Mouse (Mus musculus) MEL (cell line): ENCODE measurements around the gene Atxn7l1. TPM values are rescaled to one million over a fixed set of nuclear protein-coding genes. Genes with fewer than 3 reads are reported as not detected.
A peak's percentile ranks its signal among the peaks of the same experiment; 100 is the strongest.

Source experiments
- DNase-seq: peaks from one replicate; pipeline ENCODE4 v3.0.0; 2011; ENCODE audit warnings: low read depth, low spot score
- H3K27ac ChIP-seq: 2 replicates; pipeline ENCODE4 v1.5.1; 2012; ENCODE audit warnings: low read depth, mild to moderate bottlenecking, control low read depth, low read length, moderate library complexity; ENCODE audit not compliant: control insufficient read depth
- H3K27me3 ChIP-seq, 2 experiments: fragments of 150-350 bp in 1 of 2; sonication (generic) in 1 of 2; 2 replicates each; pipeline ENCODE4 v1.6.1; 2012; ENCODE audit warnings: low read length in 2 of 2, mild to moderate bottlenecking in 2 of 2, improper control_type of control experiment in 1 of 2, moderate library complexity in 1 of 2; ENCODE audit not compliant: insufficient read depth in 2 of 2, control insufficient read depth in 1 of 2
- H3K36me3 ChIP-seq, 2 experiments: 2 replicates each; pipeline ENCODE4 v1.6.1; 2012 to 2014; ENCODE audit warnings: low read length in 2 of 2, improper control_type of control experiment in 1 of 2, inconsistent platforms in 1 of 2, mild to moderate bottlenecking in 1 of 2; ENCODE audit not compliant: insufficient read depth in 2 of 2, control insufficient read depth in 1 of 2
- H3K4me1 ChIP-seq, 2 experiments: fragments of 150-350 bp in 1 of 2; sonication (generic) in 1 of 2; 2 replicates each; pipeline ENCODE4 v1.6.1; 2012; ENCODE audit warnings: low read length in 2 of 2, improper control_type of control experiment in 1 of 2, mild to moderate bottlenecking in 1 of 2; ENCODE audit not compliant: insufficient read depth in 2 of 2, control insufficient read depth in 1 of 2
- H3K4me3 ChIP-seq, 2 experiments: fragments of 150-350 bp in 1 of 2; sonication (generic) in 1 of 2; 2 replicates each; pipeline ENCODE4 v1.5.1; 2012; ENCODE audit warnings: low read depth in 2 of 2, low read length in 2 of 2, mild to moderate bottlenecking in 2 of 2, moderate library complexity in 2 of 2, control low read depth in 1 of 2, improper control_type of control experiment in 1 of 2; ENCODE audit not compliant: control insufficient read depth in 1 of 2, insufficient read depth in 1 of 2
- H3K79me2 ChIP-seq: 2 replicates; pipeline ENCODE4 v1.6.1; 2012; ENCODE audit warnings: mild to moderate bottlenecking, low read length, moderate library complexity; ENCODE audit not compliant: control insufficient read depth, poor library complexity, insufficient read depth
- H3K9ac ChIP-seq: 2 replicates; pipeline ENCODE4 v1.6.1; 2012; ENCODE audit warnings: low read depth, mild to moderate bottlenecking, control low read depth, low read length, moderate library complexity; ENCODE audit not compliant: control insufficient read depth, poor library complexity, severe bottlenecking
- H3K9me3 ChIP-seq: fragments of 150-350 bp; sonication (generic); replicated peaks from 2 replicates; pipeline ENCODE4 v1.6.1; 2012; ENCODE audit warnings: mild to moderate bottlenecking, low read length, improper control_type of control experiment, moderate library complexity; ENCODE audit not compliant: insufficient read depth
- BHLHE40 ChIP-seq: IDR thresholded peaks from 2 replicates; pipeline ENCODE4 v1.6.1; 2012; ENCODE audit warnings: low read depth, mild to moderate bottlenecking, inconsistent platforms, low read length, improper control_type of control experiment, borderline replicate concordance
- CHD2 ChIP-seq: IDR thresholded peaks from 2 replicates; pipeline ENCODE4 v1.6.1; 2011; ENCODE audit warnings: low read length, improper control_type of control experiment
- CTCF ChIP-seq, 3 experiments: IDR thresholded peaks in 2 of 3; conservative IDR thresholded peaks in 1 of 3; 2 replicates each; pipeline ENCODE4 v1.5.1; 2011 to 2012; ENCODE audit warnings: low read length in 3 of 3, low read depth in 2 of 3, mild to moderate bottlenecking in 2 of 3, improper control_type of control experiment in 1 of 3, inconsistent platforms in 1 of 3, mixed read lengths in 1 of 3, moderate library complexity in 1 of 3; ENCODE audit not compliant: control insufficient read depth in 1 of 3, insufficient read depth in 1 of 3, poor library complexity in 1 of 3, severe bottlenecking in 1 of 3
- E2F4 ChIP-seq: IDR thresholded peaks from 2 replicates; pipeline ENCODE4 v1.6.1; 2011; ENCODE audit warnings: low read depth, low read length, improper control_type of control experiment, borderline replicate concordance
- ELF1 ChIP-seq: IDR thresholded peaks from 2 replicates; pipeline ENCODE4 v1.6.1; 2014; ENCODE audit warnings: low read depth, mild to moderate bottlenecking, inconsistent platforms, low read length, improper control_type of control experiment, moderate library complexity
- ETS1 ChIP-seq: IDR thresholded peaks from 2 replicates; pipeline ENCODE4 v1.6.1; 2012; ENCODE audit warnings: low read depth, mild to moderate bottlenecking, inconsistent platforms, low read length, improper control_type of control experiment, moderate library complexity
- HCFC1 ChIP-seq: IDR thresholded peaks from 2 replicates; pipeline ENCODE4 v1.6.1; 2012; ENCODE audit warnings: low read depth, mild to moderate bottlenecking, inconsistent platforms, low read length, improper control_type of control experiment, moderate library complexity
- KAT2A ChIP-seq: conservative IDR thresholded peaks from 2 replicates; pipeline ENCODE4 v1.6.1; 2012; ENCODE audit warnings: low read depth, low read length, improper control_type of control experiment, inconsistent platforms
- MAFK ChIP-seq: IDR thresholded peaks from 2 replicates; pipeline ENCODE4 v1.6.1; 2011; ENCODE audit warnings: low read depth, mild to moderate bottlenecking, low read length, improper control_type of control experiment, borderline replicate concordance
- MAZ ChIP-seq: IDR thresholded peaks from 2 replicates; pipeline ENCODE4 v1.6.1; 2012; ENCODE audit warnings: low read depth, mild to moderate bottlenecking, inconsistent platforms, low read length, improper control_type of control experiment
- MEF2A ChIP-seq: IDR thresholded peaks from 2 replicates; pipeline ENCODE4 v1.6.1; 2014; ENCODE audit warnings: low read depth, mild to moderate bottlenecking, inconsistent platforms, low read length, improper control_type of control experiment; ENCODE audit not compliant: poor library complexity, insufficient replicate concordance, severe bottlenecking; ENCODE audit errors: extremely low read depth
- MXI1 ChIP-seq: IDR thresholded peaks from 2 replicates; pipeline ENCODE4 v1.6.1; 2011; ENCODE audit warnings: mild to moderate bottlenecking, low read depth, low read length, improper control_type of control experiment
- NELFE ChIP-seq: IDR thresholded peaks from 2 replicates; pipeline ENCODE4 v1.6.1; 2011; ENCODE audit warnings: low read depth, low read length, improper control_type of control experiment
- POLR2AphosphoS2 ChIP-seq: IDR thresholded peaks from 2 replicates; pipeline ENCODE4 v1.6.1; 2011; ENCODE audit warnings: low read length, improper control_type of control experiment
- POLR2AphosphoS5 ChIP-seq: IDR thresholded peaks from 2 replicates; pipeline ENCODE4 v1.6.1; 2012; ENCODE audit warnings: low read depth, borderline replicate concordance, mild to moderate bottlenecking, inconsistent platforms, low read length, moderate library complexity, mixed read lengths
- RAD21 ChIP-seq: IDR thresholded peaks from 2 replicates; pipeline ENCODE4 v1.6.1; 2011; ENCODE audit warnings: mild to moderate bottlenecking, low read depth, low read length, improper control_type of control experiment
- SMC3 ChIP-seq: IDR thresholded peaks from 2 replicates; pipeline ENCODE4 v1.6.1; 2011; ENCODE audit warnings: low read depth, low read length, improper control_type of control experiment
- TBP ChIP-seq: IDR thresholded peaks from 2 replicates; pipeline ENCODE4 v1.8.0; 2011; ENCODE audit warnings: low read depth, low read length, improper control_type of control experiment
- TCF12 ChIP-seq: IDR thresholded peaks from 2 replicates; pipeline ENCODE4 v1.6.1; 2014; ENCODE audit warnings: low read depth, mild to moderate bottlenecking, inconsistent platforms, low read length, improper control_type of control experiment, moderate library complexity
- USF2 ChIP-seq, 2 experiments: IDR thresholded peaks; 2 replicates each; pipeline ENCODE4 v1.6.1; 2011 to 2012; ENCODE audit warnings: improper control_type of control experiment in 2 of 2, low read length in 2 of 2, borderline replicate concordance in 1 of 2, inconsistent platforms in 1 of 2, low read depth in 1 of 2, mild to moderate bottlenecking in 1 of 2; ENCODE audit not compliant: insufficient read depth in 1 of 2
- ZKSCAN1 ChIP-seq: IDR thresholded peaks from 2 replicates; pipeline ENCODE4 v1.6.1; 2012; ENCODE audit warnings: low read depth, mild to moderate bottlenecking, inconsistent platforms, low read length, improper control_type of control experiment, moderate library complexity
- ZMIZ1 ChIP-seq: IDR thresholded peaks from 2 replicates; pipeline ENCODE4 v1.6.1; 2012; ENCODE audit warnings: low read depth, mild to moderate bottlenecking, inconsistent platforms, low read length, improper control_type of control experiment, moderate library complexity
- ZNF384 ChIP-seq: IDR thresholded peaks from 2 replicates; pipeline ENCODE4 v1.6.1; 2012; ENCODE audit warnings: low read depth, mild to moderate bottlenecking, inconsistent platforms, low read length, improper control_type of control experiment
- polyA plus RNA-seq, 2 experiments: library from polyadenylated mRNA; stranded (reverse) in 1 of 2; unstranded in 1 of 2; fragments of >175 nt in 1 of 2; fragments of >200 nt in 1 of 2; gene quantifications; 2 replicates each; pipeline versions ENCODE4 v1.2.1 to v1.2.4; 2012; ENCODE audit warnings: low replicate concordance in 2 of 2, low read depth in 1 of 2; ENCODE audit not compliant: insufficient read length in 2 of 2, insufficient read depth in 1 of 2, missing spikeins in 1 of 2
- total RNA-seq: library from RNA; depleted of rRNA; stranded (reverse); fragments of 300-350 nt; gene quantifications from 2 replicates; pipeline ENCODE4 v1.2.3, GENCODE M21; 2012

The Atxn7l1 gene
- total and polyA plus RNA-seq, 3 experiments: 11.6 to 50.3 TPM; not detected in 1

- TF ChIP-seq MEF2A (no peak), ZMIZ1 (0 out of 2 replicates have a peak, but pooled peaks have one; percentile 56), CTCF (IDR thresholded peaks at IDR 0.05 in 2 of 3, conservative IDR thresholded peaks at IDR 0.05 in 1 of 3; ENCODE audit: control insufficient read depth in 1 of 3, insufficient read depth in 1 of 3, low read depth in 2 of 3, low read length in 3 of 3, poor library complexity in 1 of 3, severe bottlenecking in 1 of 3) (no peak), HCFC1 (no peak), SMC3 (no peak), ELF1 (peak; percentile 68), KAT2A (no peak; the same call in 1 of the 2 replicates), ZNF384 (peak; percentile 91), CHD2 (no peak), NELFE (peak; percentile 20; the same call in 1 of the 2 replicates), TCF12 (peak; percentile 87), E2F4 (no peak), TBP (peak; percentile 78), ZKSCAN1 (no peak; the same call in 1 of the 2 replicates), BHLHE40 (peak; percentile 81), POLR2AphosphoS5 (no peak), POLR2AphosphoS2 (no peak), ETS1 (peak; percentile 94), MXI1 (peak; percentile 63)
Observed at GRCm38 (mm10) chr12:33125594-33126227, 21.8 kb upstream of the Atxn7l1 start (continued).

DNA sequence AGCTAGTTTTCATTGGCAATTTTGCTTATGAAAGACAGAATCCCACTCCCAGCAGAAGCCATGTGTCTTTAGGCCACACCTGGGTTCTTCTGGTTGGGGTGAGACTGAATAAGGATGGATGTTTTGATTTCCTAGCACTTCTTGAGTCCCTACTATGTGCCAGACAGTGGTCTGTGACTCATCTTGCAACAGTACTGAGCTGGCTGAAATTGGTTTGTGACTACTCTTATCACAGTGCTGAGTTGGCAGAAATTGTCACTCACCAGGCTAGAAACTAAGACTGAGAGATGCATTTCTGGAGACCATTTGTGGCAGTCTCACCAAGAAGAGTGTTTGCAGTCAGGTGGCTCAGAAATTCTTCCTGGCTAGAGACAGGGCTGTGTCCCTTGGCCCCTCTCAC, 21.2 kb upstream of the Atxn7l1 start:
- no peaks in the 10 kb centered on the region for H3K79me2 ChIP-seq
- DNase-seq: peak; percentile 59
- TF ChIP-seq MAFK (peak; percentile 96), ELF1 (no peak), RAD21 (no peak), CHD2 (no peak), USF2 (IDR thresholded peaks at IDR 0.05; ENCODE audit: borderline replicate concordance in 1 of 2, insufficient read depth in 1 of 2, low read depth in 1 of 2, low read length in 2 of 2) (no peak), NELFE (peak; percentile 19; the same call in 1 of the 2 replicates), ETS1 (peak; percentile 50), MAZ (0 out of 2 replicates have a peak, but pooled peaks have one; percentile 17), ZKSCAN1 (peak; percentile 96)
- TF ChIP-seq, all 39 proteins: peak for 5
- Histone ChIP-seq H3K36me3 (peaks cover 0 to 30% of the 10 kb centered on the region in 2 experiments; a peak in 2 of 4 replicates), H3K27ac (peak overlapping the region; percentile 95), H3K9ac (peak overlapping the region; percentile 35), H3K4me1 (peaks cover 19 to 41% of the 10 kb centered on the region in 2 experiments), H3K9me3 (no peaks in the 10 kb centered on the region), H3K4me3 (peak overlapping the region; percentile 6 to 39; a peak in 2 of 4 replicates), H3K27me3 (no peaks in the 10 kb centered on the region)
